Mouse (Mus musculus) hindbrain, embryonic 11.5 days (tissue): ENCODE measurements around the gene Trappc1. TPM values are rescaled to one million over a fixed set of nuclear protein-coding genes. Genes with fewer than 3 reads are reported as not detected.
"Not testable (repeated sequence)": the region's sequence is repeated elsewhere in the genome, so short reads cannot be mapped to it uniquely, and the experiment has no call there.

Source experiments
- ATAC-seq: fragments of 200-750 bp; cut with Nextera tagmentation; 2 replicates; pipeline ENCODE4 v1.8.0; 2017; ENCODE audit warnings: mild to moderate bottlenecking, moderate TSS enrichment, moderate library complexity; ENCODE audit not compliant: low FRiP score
- DNase-seq: peaks from one replicate; pipeline ENCODE4 v3.0.0-alpha.2; 2015; ENCODE audit warnings: low spot score
- H3K27ac ChIP-seq: fragments of 300-500 bp; sonication (generic); 2 replicates; pipeline ENCODE4 v1.5.1; 2014; ENCODE audit warnings: mild to moderate bottlenecking, low read depth, low read length
- H3K27me3 ChIP-seq: fragments of 300-500 bp; sonication (generic); 2 replicates; pipeline ENCODE4 v1.6.1; 2014; ENCODE audit warnings: mild to moderate bottlenecking, low read length, moderate library complexity, mixed read lengths; ENCODE audit not compliant: control insufficient read depth, insufficient read depth
- H3K36me3 ChIP-seq: fragments of 300-500 bp; sonication (generic); 2 replicates; pipeline ENCODE4 v1.6.1; 2014; ENCODE audit warnings: mild to moderate bottlenecking, low read length, moderate library complexity, mixed read lengths; ENCODE audit not compliant: control insufficient read depth, insufficient read depth
- H3K4me1 ChIP-seq: fragments of 300-500 bp; sonication (generic); replicated peaks from 2 replicates; pipeline ENCODE4 v1.6.1; 2014; ENCODE audit warnings: low read length, mixed read lengths; ENCODE audit not compliant: control insufficient read depth, insufficient read depth
- H3K4me2 ChIP-seq: fragments of 300-500 bp; sonication (generic); replicated peaks from 2 replicates; pipeline ENCODE4 v1.6.1; 2014; ENCODE audit warnings: mild to moderate bottlenecking, low read depth, low read length
- H3K4me3 ChIP-seq: fragments of 300-500 bp; sonication (generic); 2 replicates; pipeline ENCODE4 v1.5.1; 2014; ENCODE audit warnings: low read depth, low read length
- H3K9ac ChIP-seq: fragments of 300-500 bp; sonication (generic); 2 replicates; pipeline ENCODE4 v1.6.1; 2014; ENCODE audit warnings: low read depth, low read length
- H3K9me3 ChIP-seq: fragments of 300-500 bp; sonication (generic); 2 replicates; pipeline ENCODE4 v1.6.1; 2016; ENCODE audit warnings: low read length; ENCODE audit not compliant: control insufficient read depth
- WGBS: fragments of 180-500 bp; shearing (Covaris S2); extraction: QIAGEN DNeasy Blood & Tissue Kit; methylation state at CpG from one replicate; pipeline ENCODE4 v1.1.7; 2014; 5-methylcytosine and 5-hydroxymethylcytosine counted together
- polyA plus RNA-seq: library from polyadenylated mRNA; unstranded; fragments of >200 nt; fragmentation: Nextera tagmentation; extraction: Ambion mirVana; gene quantifications from 2 replicates; pipeline ENCODE4 v1.2.1, GENCODE M21; 2014

Trappc1 gene
- polyA plus RNA-seq, 1 experiment from 2014 or later = 209 TPM

DNA sequence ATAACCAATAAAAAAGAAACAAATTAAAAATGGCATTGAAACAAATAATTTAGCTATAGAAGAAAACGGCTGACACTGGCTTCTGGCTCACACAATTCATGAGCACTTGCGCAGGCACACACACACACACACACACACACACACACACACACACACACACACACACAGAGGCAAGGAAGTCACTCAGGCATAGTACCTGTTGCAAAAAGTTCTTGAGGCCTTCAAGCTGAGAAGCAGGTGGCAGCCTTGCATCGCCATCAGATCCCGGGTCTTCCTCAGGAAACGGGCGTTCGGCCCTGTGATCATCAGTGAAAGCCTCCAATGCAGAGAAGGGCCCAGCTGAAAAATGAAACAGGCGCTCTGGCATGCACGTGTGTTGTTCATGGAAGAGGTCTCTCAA, 18.5 kb upstream of the Trappc1 start:
- Histone ChIP-seq H3K9me3 (no peaks in the 10 kb centered on the region), H3K4me2 (no peak overlapping the region), H3K4me1 (no peaks in the 10 kb centered on the region), H3K36me3 (peaks cover 10% of the 10 kb centered on the region; the same call in 1 of the 2 replicates), H3K9ac (no peak overlapping the region), H3K27me3 (no peaks in the 10 kb centered on the region), H3K27ac (no peak overlapping the region), H3K4me3 (no peak overlapping the region)
- WGBS = 92% methylated on average over 9 of the region's 9 CpGs
- ATAC-seq = no peak
- no peak for DNase-seq

- no peak for DNase-seq
- no peak overlapping the region for H3K4me2 ChIP-seq
- ATAC-seq = no peak
Measured at GRCm38 (mm10) chr11:69306039-69306438, 17.7 kb upstream of the Trappc1 start.

DNA sequence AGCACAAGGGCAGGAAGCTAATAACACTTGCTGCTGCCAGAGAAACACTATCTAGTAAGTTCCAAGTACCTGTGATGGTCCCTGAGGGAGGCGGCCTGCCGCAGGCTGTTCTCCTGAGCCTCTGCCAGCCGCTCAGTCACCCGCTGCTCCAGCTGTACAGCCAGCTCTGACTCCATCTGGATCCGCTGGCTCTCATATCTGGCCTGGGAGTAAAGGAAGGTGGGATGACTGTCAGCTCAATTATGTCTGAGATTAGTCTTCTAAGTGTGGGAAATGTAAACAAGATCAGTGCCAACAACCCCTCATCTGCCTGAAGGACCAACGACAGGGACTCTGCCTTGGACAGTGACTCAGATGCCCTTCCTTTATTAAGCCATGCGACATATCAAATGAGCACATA, 12.5 kb upstream of the Trappc1 start:
- ATAC-seq (no peak), DNase-seq (no peak)
- no peak overlapping the region for H3K9ac ChIP-seq
- no peak overlapping the region for H3K4me2 ChIP-seq
- H3K36me3 ChIP-seq = peaks cover 8% of the 10 kb centered on the region; the same call in 1 of the 2 replicates
- WGBS = 84% methylated on average over 7 of the region's 7 CpGs
- no peak overlapping the region for H3K27ac ChIP-seq
- H3K4me1 ChIP-seq = no peaks in the 10 kb centered on the region
- H3K9me3 ChIP-seq = no peaks in the 10 kb centered on the region
- H3K4me3 ChIP-seq = peak overlapping the region; percentile 2; the same call in 1 of the 2 replicates
- H3K27me3 ChIP-seq = no peaks in the 10 kb centered on the region

More at GRCm38 (mm10) chr11:69306039-69306438, 17.7 kb upstream of the Trappc1 start:
- no peak overlapping the region; the same call in 1 of the 2 replicates for H3K4me3 ChIP-seq
- WGBS = 98% methylated on average over 2 of the region's 2 CpGs
- H3K36me3 ChIP-seq = peaks cover 10% of the 10 kb centered on the region; the same call in 1 of the 2 replicates
- no peaks in the 10 kb centered on the region for H3K27me3 ChIP-seq
- H3K4me1 ChIP-seq = no peaks in the 10 kb centered on the region
- H3K9ac ChIP-seq = no peak overlapping the region
- no peak overlapping the region for H3K27ac ChIP-seq
- H3K9me3 ChIP-seq = no peaks in the 10 kb centered on the region

DNA sequence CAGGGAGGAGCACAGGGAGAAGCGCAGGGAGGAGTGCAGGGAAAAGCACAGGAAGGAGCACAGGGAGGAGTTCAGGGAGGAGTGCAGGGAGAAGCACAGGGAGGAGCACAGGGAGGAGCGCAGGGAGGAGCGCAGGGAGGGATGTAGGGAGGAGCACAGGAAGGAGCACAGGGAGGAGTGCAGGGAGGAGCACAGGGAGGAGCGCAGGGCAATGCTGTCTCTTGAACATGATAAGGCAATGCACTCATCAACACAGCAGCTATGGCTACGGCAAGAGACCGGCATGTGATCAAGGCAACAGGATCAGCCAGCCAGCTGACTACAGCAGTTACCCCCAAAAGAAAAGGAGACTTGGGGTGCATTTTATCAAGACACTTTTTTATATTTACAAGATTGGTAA, 7.4 kb upstream of the Trappc1 start:
- no peaks in the 10 kb centered on the region; the same call in 1 of the 2 replicates for H3K36me3 ChIP-seq
- no peaks in the 10 kb centered on the region for H3K9me3 ChIP-seq
- no peak overlapping the region for H3K4me3 ChIP-seq
- no peak overlapping the region for H3K4me2 ChIP-seq
- no peaks in the 10 kb centered on the region for H3K27me3 ChIP-seq
- no peaks in the 10 kb centered on the region for H3K4me1 ChIP-seq
- H3K27ac ChIP-seq = no peak overlapping the region
- 95% methylated on average over 6 of the region's 6 CpGs for WGBS
- DNase-seq (no peak), ATAC-seq (no peak)
- no peak overlapping the region for H3K9ac ChIP-seq

DNA sequence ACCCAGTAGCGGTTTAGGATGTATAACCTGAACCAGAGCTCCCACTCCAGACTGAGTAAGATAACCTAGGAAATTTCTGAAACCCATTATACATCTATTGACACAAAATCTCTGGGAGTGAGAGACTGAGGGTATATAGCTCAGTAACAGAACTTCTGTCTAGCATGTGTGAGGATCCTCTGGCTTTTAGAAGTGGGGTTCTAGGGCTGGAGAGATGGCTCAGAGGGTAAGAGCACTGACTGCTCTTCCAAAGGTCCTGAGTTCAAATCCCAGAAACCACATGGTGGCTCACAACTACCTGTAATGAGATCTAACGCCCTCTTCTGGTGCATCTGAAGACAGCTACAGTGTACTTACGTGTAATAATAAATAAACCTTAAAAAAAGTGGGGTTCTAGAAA, 5.8 kb upstream of the Trappc1 start:
- H3K36me3 ChIP-seq, H3K27ac ChIP-seq, ATAC-seq, H3K9me3 ChIP-seq, H3K4me2 ChIP-seq, H3K4me3 ChIP-seq, H3K9ac ChIP-seq, H3K4me1 ChIP-seq, DNase-seq, H3K27me3 ChIP-seq: not testable (repeated sequence)
- WGBS = 90% methylated on average over 3 of the region's 3 CpGs

DNA sequence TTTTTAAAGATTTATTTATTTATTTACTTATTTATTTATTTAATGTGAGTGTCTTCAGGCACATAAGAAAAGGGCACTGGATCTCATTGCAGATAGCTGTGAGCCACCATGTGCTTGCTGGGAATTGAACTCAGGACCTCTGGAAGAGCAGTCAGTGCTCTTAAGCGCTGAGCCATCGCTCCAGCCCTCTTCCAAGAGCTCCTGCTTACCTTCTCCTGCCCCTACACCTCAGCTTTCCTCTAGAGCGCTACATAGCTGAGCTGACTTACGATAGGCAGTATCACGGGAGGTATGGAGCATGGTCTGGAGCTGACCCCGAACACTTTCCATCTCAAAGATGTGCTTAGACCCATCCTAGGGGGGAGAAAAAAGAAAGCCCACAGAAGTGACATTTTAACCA, 2.2 kb upstream of the Trappc1 start:
- no peak overlapping the region for H3K4me3 ChIP-seq
- H3K4me1 ChIP-seq = peaks cover 7% of the 10 kb centered on the region
- peaks cover 3% of the 10 kb centered on the region for H3K27me3 ChIP-seq
- no peaks in the 10 kb centered on the region for H3K9me3 ChIP-seq
- H3K9ac ChIP-seq = no peak overlapping the region
- no peak overlapping the region for H3K27ac ChIP-seq
- WGBS = 90% methylated on average over 6 of the region's 6 CpGs
- no peak for DNase-seq
- no peak for ATAC-seq
- no peaks in the 10 kb centered on the region; the same call in 1 of the 2 replicates for H3K36me3 ChIP-seq
- H3K4me2 ChIP-seq = peak overlapping the region; percentile 69

- H3K9ac ChIP-seq = 0 out of 2 replicates have a peak overlapping the region, but pooled peaks have one; percentile 28
- H3K4me2 ChIP-seq = peak overlapping the region; percentile 69
- H3K9me3 ChIP-seq = no peaks in the 10 kb centered on the region
- peaks cover 8% of the 10 kb centered on the region for H3K27me3 ChIP-seq
- no peaks in the 10 kb centered on the region; the same call in 1 of the 2 replicates for H3K36me3 ChIP-seq
- H3K27ac ChIP-seq = no peak overlapping the region
- WGBS = 71% methylated on average over 6 of the region's 6 CpGs
- ATAC-seq (no peak), DNase-seq (no peak)
- peaks cover 10% of the 10 kb centered on the region for H3K4me1 ChIP-seq
- no peak overlapping the region for H3K4me3 ChIP-seq
Measured at GRCm38 (mm10) chr11:69322010-69322409, 1.8 kb upstream of the Trappc1 start.

DNA sequence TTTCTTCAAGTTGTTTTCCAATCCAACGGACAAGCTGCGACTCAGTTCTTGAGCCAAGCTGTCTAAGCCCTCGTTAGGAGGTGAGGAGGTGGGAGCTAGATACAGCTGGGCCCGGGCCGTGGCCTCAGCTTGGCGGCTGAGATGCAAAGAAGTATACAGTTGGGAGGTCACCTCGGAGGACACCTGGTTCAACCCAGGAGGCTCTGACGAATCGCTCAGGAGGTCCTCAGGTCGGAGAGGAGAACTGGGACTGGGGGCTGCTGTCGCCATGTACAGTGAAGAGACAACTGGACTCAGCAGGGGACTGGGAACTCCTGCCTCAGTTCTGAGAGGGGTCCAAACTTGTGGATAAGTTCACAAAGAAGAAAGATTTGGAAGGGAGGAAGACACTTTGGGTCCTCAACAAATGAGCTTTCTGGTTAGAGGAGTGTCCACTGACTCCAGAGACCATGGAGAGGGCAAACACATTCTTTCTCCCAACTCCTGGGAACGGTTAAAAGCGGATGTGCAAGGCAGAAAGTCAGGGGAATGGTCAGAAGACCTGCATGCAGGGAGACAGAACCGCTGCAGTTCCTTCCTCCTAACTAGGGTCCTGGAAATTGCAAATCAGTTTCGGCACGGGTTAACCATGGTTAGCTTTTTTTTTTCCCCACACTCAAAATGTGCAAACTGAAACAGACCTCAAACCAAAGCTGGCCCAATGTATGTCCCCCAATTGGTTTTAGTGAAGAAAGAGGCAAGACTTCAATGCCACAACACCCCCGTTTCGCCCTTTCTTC, 898 bp upstream of the Trappc1 start:
- no peaks in the 10 kb centered on the region for H3K9me3 ChIP-seq
- peak overlapping the region; percentile 76; the same call in 1 of the 2 replicates for H3K27ac ChIP-seq
- peaks cover 10% of the 10 kb centered on the region for H3K4me1 ChIP-seq
- 29% methylated on average over 18 of the region's 18 CpGs for WGBS
- peaks cover 13% of the 10 kb centered on the region for H3K27me3 ChIP-seq
- peak overlapping the region; percentile 76 for H3K9ac ChIP-seq
- H3K36me3 ChIP-seq = no peaks in the 10 kb centered on the region; the same call in 1 of the 2 replicates
- H3K4me2 ChIP-seq = peak overlapping the region; percentile 69
- DNase-seq (peak; percentile 29), ATAC-seq (no peak)
- peak overlapping the region; percentile 54 for H3K4me3 ChIP-seq

DNA sequence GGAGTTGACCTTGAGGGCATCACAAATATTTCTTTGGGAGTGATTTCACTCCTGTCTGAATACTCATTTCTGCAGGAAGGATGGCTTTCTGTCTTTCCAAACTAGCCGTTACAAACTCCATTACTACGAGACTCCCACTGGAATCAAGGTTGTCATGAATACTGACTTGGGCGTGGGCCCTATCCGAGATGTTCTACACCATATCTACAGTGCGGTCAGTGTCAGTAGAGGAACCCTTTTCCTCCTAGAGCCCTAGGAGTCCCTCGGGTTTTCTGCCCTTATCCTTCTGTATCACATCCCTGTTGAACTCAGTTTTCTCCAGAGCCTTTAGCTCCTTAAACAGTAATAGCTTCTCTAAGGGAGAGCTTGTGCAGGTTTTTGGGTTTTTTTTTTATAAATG, 969 bp downstream of the Trappc1 start:
- peaks cover 13% of the 10 kb centered on the region for H3K27me3 ChIP-seq
- peak overlapping the region; percentile 54 for H3K4me3 ChIP-seq
- ATAC-seq = no peak
- no peaks in the 10 kb centered on the region for H3K9me3 ChIP-seq
- no peak for DNase-seq
- 78% methylated on average over 6 of the region's 6 CpGs for whole genome bisulfite sequencing
- peaks cover 10% of the 10 kb centered on the region for H3K4me1 ChIP-seq
- H3K4me2 ChIP-seq = peak overlapping the region; percentile 69; the same call in 1 of the 2 replicates
- no peaks in the 10 kb centered on the region for H3K36me3 ChIP-seq
- no peak overlapping the region for H3K27ac ChIP-seq
- H3K9ac ChIP-seq = no peak overlapping the region
